Mouse (Mus musculus) leukemia stem cell, adult 10-12 weeks (primary cell): Measurements from ENCODE around the gene Grip1. TPM values are rescaled to one million over a fixed set of nuclear protein-coding genes. Genes with fewer than 3 reads are reported as not detected.

Source experiments
- polyA plus RNA-seq: library from polyadenylated mRNA; stranded (reverse); fragments of >175 nt; gene quantifications from 2 replicates; pipeline ENCODE4 v1.2.3, GENCODE M21; 2012; ENCODE audit warnings: low replicate concordance

Gene Grip1
- 0.07 TPM in 1 of 2 replicates, not detected in the other for polyA plus RNA-seq

GRCm38 (mm10) chr10:119453431-119454105 is at the start of gene Grip1:
TSS of gene Grip1 (plus strand) at chr10:119453830.

GRCm38 (mm10) chr10:120112507-120113396 is 659.1 kb downstream of the Grip1 start, which contains the start of gene Helb:
TSS of gene Helb (minus strand) at chr10:120112987.

Other genes with a start within 250 kb of the Grip1 start
- 29.8 and 52.7 TPM in 2 replicates for gene Cand1, start 213.8 kb upstream of the Grip1 start, polyA plus RNA-seq